Mouse (Mus musculus): Measurements from ENCODE around the gene Rps15. TPM values are rescaled to one million over a fixed set of nuclear protein-coding genes. Genes with fewer than 3 reads are reported as not detected.

Rps15 gene
- polyA plus RNA-seq, 1 experiment: 2,204 TPM

DNA sequence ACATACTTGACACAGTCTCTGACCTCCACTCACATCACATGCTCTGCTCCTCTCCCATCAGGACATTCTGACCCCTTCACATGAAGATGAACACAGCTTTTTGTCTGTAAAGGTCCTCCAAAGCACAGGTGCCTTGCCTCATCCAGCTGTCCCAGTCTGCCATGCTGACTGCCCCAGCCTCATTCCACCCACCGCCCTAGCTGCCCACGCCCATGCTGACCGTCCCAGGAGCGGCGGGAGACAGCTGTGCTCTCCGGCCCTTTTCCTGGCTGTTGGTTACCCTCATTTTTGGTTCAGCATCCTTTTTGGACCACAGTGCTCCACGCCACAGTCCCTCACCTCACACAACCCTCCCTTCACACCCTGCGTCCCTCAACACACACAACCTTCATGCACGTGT is 13.9 kb upstream of the Rps15 start:
- WGBS: 95% methylated on average over 9 of the region's 9 CpGs
- H3K27me3 ChIP-seq (ENCODE audit: control insufficient read depth, insufficient read depth, low read length): no peaks in the 10 kb centered on the region
- no peaks in the 10 kb centered on the region; the same call in 1 of the 2 replicates for H3K4me1 ChIP-seq (ENCODE audit: control insufficient read depth, insufficient read depth, insufficient read length)
- no peak for DNase-seq (ENCODE audit: low read depth in 1 of 2, low spot score in 2 of 2)
- H3K27ac ChIP-seq (ENCODE audit: insufficient read depth, low read length): no peak overlapping the region
- no peak for TF ChIP-seq POLR2A (IDR thresholded peaks at IDR 0.05; ENCODE audit: low read depth, low read length)
- no peak for TF ChIP-seq CTCF (IDR thresholded peaks at IDR 0.05; ENCODE audit: extremely low read depth, insufficient read depth, insufficient read length, insufficient replicate concordance)
- H3K4me3 ChIP-seq (ENCODE audit: extremely low read depth, insufficient read depth, insufficient read length): no peak overlapping the region
- peaks cover 58% of the 10 kb centered on the region for H3K36me3 ChIP-seq (ENCODE audit: control insufficient read depth, insufficient read depth, low read length)

DNA sequence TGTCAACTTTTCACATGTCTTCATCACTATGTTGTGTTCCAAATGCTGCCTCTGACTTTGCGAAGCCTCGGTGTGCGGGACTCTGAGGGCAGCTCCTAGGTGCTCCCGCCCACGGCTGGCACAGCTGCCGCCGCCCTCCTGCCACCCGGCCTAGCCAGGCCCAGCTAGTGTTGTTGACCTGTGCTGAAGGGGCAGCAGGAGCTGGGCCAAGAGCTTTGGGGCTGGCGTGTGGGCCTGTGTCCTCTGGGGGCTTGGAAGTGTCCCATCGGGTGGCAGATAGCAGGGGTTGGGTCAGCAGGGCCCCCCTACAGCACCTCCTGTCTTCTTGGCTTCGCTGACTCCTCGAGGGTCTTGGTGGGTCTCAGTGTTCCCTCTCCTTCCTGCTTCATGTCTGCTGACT is 13.0 kb upstream of the Rps15 start:
- H3K36me3 ChIP-seq (ENCODE audit: control insufficient read depth, insufficient read depth, low read length): peaks cover 65% of the 10 kb centered on the region
- WGBS: 94% methylated on average over 12 of the region's 12 CpGs
- no peaks in the 10 kb centered on the region; the same call in 1 of the 2 replicates for H3K4me1 ChIP-seq (ENCODE audit: control insufficient read depth, insufficient read depth, insufficient read length)
- no peak overlapping the region for H3K4me3 ChIP-seq (ENCODE audit: extremely low read depth, insufficient read depth, insufficient read length)
- TF ChIP-seq POLR2A (IDR thresholded peaks at IDR 0.05; ENCODE audit: low read depth, low read length) (no peak), CTCF (IDR thresholded peaks at IDR 0.05; ENCODE audit: extremely low read depth, insufficient read depth, insufficient read length, insufficient replicate concordance) (no peak)
- no peaks in the 10 kb centered on the region for H3K27me3 ChIP-seq (ENCODE audit: control insufficient read depth, insufficient read depth, low read length)
- DNase-seq (ENCODE audit: low read depth in 1 of 2, low spot score in 2 of 2): no peak
- no peak overlapping the region for H3K27ac ChIP-seq (ENCODE audit: insufficient read depth, low read length)

DNA sequence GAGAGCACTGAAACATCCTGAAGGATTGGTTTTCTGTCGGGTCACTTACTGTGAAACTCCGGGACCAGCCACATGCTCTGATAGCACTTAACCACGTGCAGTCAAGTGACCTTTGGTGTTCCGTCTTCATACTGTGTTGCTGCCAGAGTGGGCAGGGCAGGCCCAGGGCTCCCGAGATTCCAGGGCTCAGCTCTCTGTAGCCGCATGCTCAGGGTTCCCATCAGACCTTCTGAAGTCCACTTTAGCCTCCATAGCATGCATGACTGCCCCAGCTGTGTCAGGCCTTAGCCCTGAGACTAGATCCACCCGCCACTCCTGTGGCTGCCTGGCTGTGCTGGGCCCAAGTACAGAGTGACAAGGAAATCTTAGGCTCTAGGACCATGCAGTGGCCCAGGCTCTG is 10.9 kb upstream of the Rps15 start:
- WGBS: 89% methylated on average over 7 of the region's 7 CpGs
- no peak for DNase-seq (ENCODE audit: low read depth in 1 of 2, low spot score in 2 of 2)
- no peaks in the 10 kb centered on the region for H3K27me3 ChIP-seq (ENCODE audit: control insufficient read depth, insufficient read depth, low read length)
- no peak overlapping the region for H3K4me3 ChIP-seq (ENCODE audit: extremely low read depth, insufficient read depth, insufficient read length)
- no peaks in the 10 kb centered on the region; the same call in 1 of the 2 replicates for H3K4me1 ChIP-seq (ENCODE audit: control insufficient read depth, insufficient read depth, insufficient read length)
- TF ChIP-seq CTCF (IDR thresholded peaks at IDR 0.05; ENCODE audit: extremely low read depth, insufficient read depth, insufficient read length, insufficient replicate concordance): no peak
- peaks cover 74% of the 10 kb centered on the region for H3K36me3 ChIP-seq (ENCODE audit: control insufficient read depth, insufficient read depth, low read length)
- H3K27ac ChIP-seq (ENCODE audit: insufficient read depth, low read length): no peak overlapping the region

DNA sequence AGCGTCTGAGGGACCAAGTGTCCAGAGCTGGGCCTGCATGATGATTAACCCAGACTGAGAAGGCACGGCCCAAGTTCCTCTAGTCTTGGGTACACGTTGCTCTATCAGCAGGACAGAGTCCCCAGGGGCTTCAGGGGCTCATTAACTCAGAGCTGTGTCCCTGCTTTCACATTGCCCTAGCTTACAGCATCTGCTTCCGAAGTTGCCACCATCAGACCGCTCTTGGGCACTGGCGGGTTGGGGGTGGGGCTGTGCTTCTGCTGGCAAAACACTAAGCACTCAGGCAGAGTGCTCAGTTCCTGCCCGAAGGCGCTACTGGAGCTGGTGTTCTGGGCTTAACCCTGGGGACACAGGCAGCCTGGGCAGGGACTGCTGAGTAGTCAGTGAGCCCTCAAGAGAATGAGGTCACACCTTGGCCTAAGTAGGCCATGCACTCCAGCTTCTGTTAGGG is 10.3 kb upstream of the Rps15 start:
- Histone ChIP-seq H3K36me3 (ENCODE audit: control insufficient read depth, insufficient read depth, low read length) (peaks cover 73% of the 10 kb centered on the region), H3K27ac (ENCODE audit: insufficient read depth, low read length) (no peak overlapping the region), H3K4me3 (ENCODE audit: extremely low read depth, insufficient read depth, insufficient read length) (no peak overlapping the region), H3K4me1 (ENCODE audit: control insufficient read depth, insufficient read depth, insufficient read length) (no peaks in the 10 kb centered on the region; the same call in 1 of the 2 replicates), H3K27me3 (ENCODE audit: control insufficient read depth, insufficient read depth, low read length) (no peaks in the 10 kb centered on the region)
- DNase-seq (ENCODE audit: low read depth in 1 of 2, low spot score in 2 of 2): no peak
- WGBS: 56% methylated on average over 8 of the region's 8 CpGs
- no peak for TF ChIP-seq POLR2A (IDR thresholded peaks at IDR 0.05; ENCODE audit: low read depth, low read length)
- TF ChIP-seq CTCF (IDR thresholded peaks at IDR 0.05; ENCODE audit: extremely low read depth, insufficient read depth, insufficient read length, insufficient replicate concordance): no peak

DNA sequence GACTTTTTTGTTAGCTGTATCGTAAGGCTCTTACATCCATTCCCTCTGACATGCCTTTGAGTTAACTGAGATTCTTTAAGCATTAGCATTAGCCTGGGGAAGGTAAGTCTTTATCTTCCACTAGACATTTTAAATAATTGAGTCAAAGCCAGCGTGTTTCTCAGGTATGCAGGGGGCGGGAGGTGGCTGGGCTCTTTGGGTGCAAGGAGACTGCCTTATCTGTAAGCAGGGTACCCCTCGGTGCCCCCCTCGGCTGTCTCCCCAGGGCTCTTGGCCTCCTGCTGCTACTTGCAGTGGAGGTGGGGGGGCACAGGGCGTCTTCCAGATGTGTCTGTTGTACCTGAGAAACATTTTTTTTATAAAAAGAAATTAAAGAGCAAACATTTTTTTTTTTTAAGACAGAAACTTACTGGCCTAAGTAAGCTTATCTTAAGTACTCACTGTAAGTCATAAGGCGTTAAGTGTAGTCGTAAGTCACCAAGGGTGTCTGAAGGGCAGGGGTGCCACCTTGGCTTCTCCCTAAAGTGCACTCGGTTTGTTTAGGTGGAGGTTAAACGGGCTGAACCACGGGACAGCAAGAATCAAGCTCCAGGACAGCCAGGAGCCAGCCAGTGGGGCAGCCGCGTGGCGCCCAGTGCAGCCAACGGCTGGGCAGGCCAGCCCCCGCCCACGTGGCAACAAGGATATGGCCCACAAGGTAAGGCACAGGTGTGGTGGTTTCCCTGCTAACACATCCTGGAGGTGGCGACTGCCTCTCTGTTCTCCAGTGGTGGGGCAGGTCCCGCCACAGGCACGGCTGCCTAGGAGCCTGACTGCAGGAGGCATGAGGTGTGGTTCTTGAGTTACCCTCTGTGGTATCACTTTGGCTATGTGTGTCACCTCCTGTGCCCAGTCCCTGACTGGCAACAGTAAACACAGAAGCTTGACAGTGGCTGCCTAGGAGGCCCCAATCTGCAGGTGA is 9.5 kb upstream of the Rps15 start:
- H3K27ac ChIP-seq (ENCODE audit: insufficient read depth, low read length): no peak overlapping the region
- H3K4me3 ChIP-seq (ENCODE audit: extremely low read depth, insufficient read depth, insufficient read length): no peak overlapping the region
- no peaks in the 10 kb centered on the region; the same call in 1 of the 2 replicates for H3K4me1 ChIP-seq (ENCODE audit: control insufficient read depth, insufficient read depth, insufficient read length)
- peaks cover 70% of the 10 kb centered on the region for H3K36me3 ChIP-seq (ENCODE audit: control insufficient read depth, insufficient read depth, low read length)
- TF ChIP-seq POLR2A (IDR thresholded peaks at IDR 0.05; ENCODE audit: low read depth, low read length): no peak
- no peak for TF ChIP-seq CTCF (IDR thresholded peaks at IDR 0.05; ENCODE audit: extremely low read depth, insufficient read depth, insufficient read length, insufficient replicate concordance)
- no peak for DNase-seq (ENCODE audit: low read depth in 1 of 2, low spot score in 2 of 2)
- H3K27me3 ChIP-seq (ENCODE audit: control insufficient read depth, insufficient read depth, low read length): no peaks in the 10 kb centered on the region
- 88% methylated on average over 20 of the region's 20 CpGs for WGBS

DNA sequence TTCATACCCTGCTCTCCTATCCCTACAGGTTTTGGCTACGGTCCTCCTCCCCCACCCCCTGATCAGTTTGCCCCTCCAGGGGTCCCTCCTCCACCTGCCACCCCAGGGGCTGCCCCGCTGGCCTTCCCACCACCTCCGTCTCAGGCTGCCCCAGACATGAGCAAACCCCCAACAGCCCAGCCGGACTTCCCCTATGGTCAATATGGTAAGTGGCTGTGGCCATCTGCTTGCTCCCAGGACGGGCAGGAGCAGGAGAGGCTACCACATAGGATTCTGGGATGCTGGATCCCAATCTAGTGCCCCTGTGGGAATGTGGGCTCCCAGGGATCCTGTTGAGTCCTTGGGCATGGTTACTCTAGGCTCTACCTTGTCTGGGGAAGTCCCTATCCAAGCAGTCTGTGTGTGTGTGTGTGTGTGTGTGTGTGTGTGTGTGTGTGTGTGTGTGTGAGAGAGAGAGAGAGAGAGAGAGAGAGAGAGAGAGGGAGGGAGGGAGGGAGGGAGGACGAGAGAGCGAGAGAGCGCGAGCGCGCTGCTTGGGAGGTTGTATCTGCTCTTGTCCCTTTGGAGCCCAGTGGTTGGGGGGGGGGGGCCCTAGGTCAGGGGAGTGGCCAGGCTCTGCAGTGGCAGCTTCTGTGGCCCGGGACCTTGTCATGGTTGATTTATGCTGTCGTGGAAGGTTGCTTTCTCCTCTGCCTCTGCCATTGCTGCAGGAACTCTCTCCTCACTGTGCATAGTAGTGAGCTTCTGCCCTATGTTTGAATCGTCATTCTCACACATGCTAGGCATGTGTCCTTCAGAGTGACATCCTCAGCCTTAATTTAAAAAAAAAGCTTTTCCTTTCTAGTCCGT is 6.8 kb upstream of the Rps15 start:
- Histone ChIP-seq H3K27me3 (ENCODE audit: control insufficient read depth, insufficient read depth, low read length) (no peaks in the 10 kb centered on the region), H3K27ac (ENCODE audit: insufficient read depth, low read length) (no peak overlapping the region), H3K4me1 (ENCODE audit: control insufficient read depth, insufficient read depth, insufficient read length) (no peaks in the 10 kb centered on the region; the same call in 1 of the 2 replicates), H3K4me3 (ENCODE audit: extremely low read depth, insufficient read depth, insufficient read length) (no peak overlapping the region), H3K36me3 (ENCODE audit: control insufficient read depth, insufficient read depth, low read length) (peaks cover 50% of the 10 kb centered on the region)
- TF ChIP-seq CTCF (IDR thresholded peaks at IDR 0.05; ENCODE audit: extremely low read depth, insufficient read depth, insufficient read length, insufficient replicate concordance) (no peak), POLR2A (IDR thresholded peaks at IDR 0.05; ENCODE audit: low read depth, low read length) (no peak)
- DNase-seq (ENCODE audit: low read depth in 1 of 2, low spot score in 2 of 2): no peak
- WGBS: 84% methylated on average over 13 of the region's 15 CpGs

Data from spleen, adult 2 months (tissue).